Mouse (Mus musculus): ENCODE results near the gene Acd. TPM values are rescaled to one million over a fixed set of nuclear protein-coding genes. Genes with fewer than 3 reads are reported as not detected.

Gene Acd
- polyA plus RNA-seq, 1 experiment, result 37.8 TPM

- 16% methylated on average over 40 of the region's 40 CpGs for WGBS
- DNase-seq, result no peak
- Histone ChIP-seq H3K4me1 (ENCODE audit: control insufficient read depth, insufficient read depth, low read length) (peaks cover 2% of the 10 kb centered on the region; the same call in 1 of the 2 replicates), H3K4me3 (replicated peaks; ENCODE audit: extremely low read depth, low read depth, low read length) (peak overlapping the region; percentile 10)
- no peak for TF ChIP-seq CTCF (IDR thresholded peaks at IDR 0.05; ENCODE audit: insufficient read depth, low read length)
- no peak for TF ChIP-seq POLR2A (IDR thresholded peaks at IDR 0.05; ENCODE audit: borderline replicate concordance, extremely low read depth, low read depth, low read length)
Observed at GRCm38 (mm10) chr8:105694051-105694799, 6.7 kb downstream of the Acd start.

GRCm38 (mm10) chr8:105693648-105694047 is 7.3 kb downstream of the Acd start:
- H3K4me1 ChIP-seq (ENCODE audit: control insufficient read depth, insufficient read depth, low read length), result peaks cover 2% of the 10 kb centered on the region; the same call in 1 of the 2 replicates
- peak; percentile 66 for DNase-seq
- 5% methylated on average over 30 of the region's 30 CpGs for WGBS
- peak overlapping the region; percentile 10 for H3K4me3 ChIP-seq (replicated peaks; ENCODE audit: extremely low read depth, low read depth, low read length)
- TF ChIP-seq CTCF (IDR thresholded peaks at IDR 0.05; ENCODE audit: insufficient read depth, low read length), result no peak

GRCm38 (mm10) chr8:105692449-105693182 is 8.3 kb downstream of the Acd start:
- Histone ChIP-seq H3K4me3 (replicated peaks; ENCODE audit: extremely low read depth, low read depth, low read length) (no peak overlapping the region), H3K4me1 (ENCODE audit: control insufficient read depth, insufficient read depth, low read length) (peaks cover 2% of the 10 kb centered on the region; the same call in 1 of the 2 replicates)
- TF ChIP-seq POLR2A (IDR thresholded peaks at IDR 0.05; ENCODE audit: borderline replicate concordance, extremely low read depth, low read depth, low read length), result no peak
- no peak for TF ChIP-seq CTCF (IDR thresholded peaks at IDR 0.05; ENCODE audit: insufficient read depth, low read length)
- WGBS, result 92% methylated on average over 11 of the region's 11 CpGs
- no peak for DNase-seq

- H3K4me1 ChIP-seq (ENCODE audit: control insufficient read depth, insufficient read depth, low read length), result peaks cover 2% of the 10 kb centered on the region
- WGBS, result 82% methylated on average over 14 of the region's 14 CpGs
- H3K4me3 ChIP-seq (replicated peaks; ENCODE audit: extremely low read depth, low read depth, low read length), result no peak overlapping the region
- DNase-seq, result no peak
- no peak for TF ChIP-seq POLR2A (IDR thresholded peaks at IDR 0.05; ENCODE audit: borderline replicate concordance, extremely low read depth, low read depth, low read length)
- no peak for TF ChIP-seq CTCF (IDR thresholded peaks at IDR 0.05; ENCODE audit: insufficient read depth, low read length)
Observed at GRCm38 (mm10) chr8:105690978-105691377, 9.9 kb downstream of the Acd start.

- Histone ChIP-seq H3K4me1 (ENCODE audit: control insufficient read depth, insufficient read depth, low read length) (peaks cover 4% of the 10 kb centered on the region), H3K4me3 (replicated peaks; ENCODE audit: extremely low read depth, low read depth, low read length) (no peak overlapping the region)
- no peak for DNase-seq
- TF ChIP-seq POLR2A (IDR thresholded peaks at IDR 0.05; ENCODE audit: borderline replicate concordance, extremely low read depth, low read depth, low read length), result no peak
- no peak for TF ChIP-seq CTCF (IDR thresholded peaks at IDR 0.05; ENCODE audit: insufficient read depth, low read length)
- 85% methylated on average over 9 of the region's 9 CpGs for WGBS
Observed at GRCm38 (mm10) chr8:105689983-105690360, 10.9 kb downstream of the Acd start.

GRCm38 (mm10) chr8:105689256-105689982 is 11.5 kb downstream of the Acd start:
- H3K4me3 ChIP-seq (replicated peaks; ENCODE audit: extremely low read depth, low read depth, low read length), result no peak overlapping the region
- TF ChIP-seq CTCF (IDR thresholded peaks at IDR 0.05; ENCODE audit: insufficient read depth, low read length), result no peak
- TF ChIP-seq POLR2A (IDR thresholded peaks at IDR 0.05; ENCODE audit: borderline replicate concordance, extremely low read depth, low read depth, low read length), result no peak
- WGBS, result 67% methylated on average over 35 of the region's 35 CpGs

GRCm38 (mm10) chr8:105688242-105688752 is 12.6 kb downstream of the Acd start:
- 61% methylated on average over 14 of the region's 14 CpGs for WGBS

More at GRCm38 (mm10) chr8:105689256-105689982, 11.5 kb downstream of the Acd start:
- DNase-seq, result no peak
- H3K4me1 ChIP-seq (ENCODE audit: control insufficient read depth, insufficient read depth, low read length), result peaks cover 4% of the 10 kb centered on the region

GRCm38 (mm10) chr8:105687512-105687911 is 13.4 kb downstream of the Acd start:
- DNase-seq, result no peak
- 48% methylated on average over 8 of the region's 8 CpGs for WGBS
- H3K4me3 ChIP-seq (replicated peaks; ENCODE audit: extremely low read depth, low read depth, low read length), result no peak overlapping the region
- TF ChIP-seq CTCF (IDR thresholded peaks at IDR 0.05; ENCODE audit: insufficient read depth, low read length) (no peak), POLR2A (IDR thresholded peaks at IDR 0.05; ENCODE audit: borderline replicate concordance, extremely low read depth, low read depth, low read length) (no peak)
- peaks cover 2% of the 10 kb centered on the region; the same call in 1 of the 2 replicates for H3K4me1 ChIP-seq (ENCODE audit: control insufficient read depth, insufficient read depth, low read length)

More at GRCm38 (mm10) chr8:105688242-105688752, 12.6 kb downstream of the Acd start:
- no peak for DNase-seq
- no peak for TF ChIP-seq CTCF (IDR thresholded peaks at IDR 0.05; ENCODE audit: insufficient read depth, low read length)
- TF ChIP-seq POLR2A (IDR thresholded peaks at IDR 0.05; ENCODE audit: borderline replicate concordance, extremely low read depth, low read depth, low read length), result no peak
- Histone ChIP-seq H3K4me1 (ENCODE audit: control insufficient read depth, insufficient read depth, low read length) (peaks cover 2% of the 10 kb centered on the region; the same call in 1 of the 2 replicates), H3K4me3 (replicated peaks; ENCODE audit: extremely low read depth, low read depth, low read length) (no peak overlapping the region)

- TF ChIP-seq CTCF (IDR thresholded peaks at IDR 0.05; ENCODE audit: insufficient read depth, low read length) (no peak), POLR2A (IDR thresholded peaks at IDR 0.05; ENCODE audit: borderline replicate concordance, extremely low read depth, low read depth, low read length) (no peak)
- Histone ChIP-seq H3K4me1 (ENCODE audit: control insufficient read depth, insufficient read depth, low read length) (peaks cover 2% of the 10 kb centered on the region; the same call in 1 of the 2 replicates), H3K4me3 (replicated peaks; ENCODE audit: extremely low read depth, low read depth, low read length) (no peak overlapping the region)
- WGBS, result 53% methylated on average over 6 of the region's 6 CpGs
- DNase-seq, result no peak
Observed at GRCm38 (mm10) chr8:105686551-105686950, 14.4 kb downstream of the Acd start.

All from lung, adult 2 months (tissue).